Mouse (Mus musculus) embryonic facial prominence, embryonic 15.5 days (tissue): ENCODE results near the gene Ly6g5b. TPM values are rescaled to one million over a fixed set of nuclear protein-coding genes. Genes with fewer than 3 reads are reported as not detected.

ENCODE experiments used
- ATAC-seq: fragments of 200-750 bp; cut with Nextera tagmentation; 2 replicates; pipeline ENCODE4 v1.8.0; 2017; ENCODE audit warnings: low read depth, moderate TSS enrichment; ENCODE audit not compliant: insufficient number of reproducible peaks, low FRiP score, low TSS enrichment
- H3K27ac ChIP-seq: fragments of 300-500 bp; sonication (generic); replicated peaks from 2 replicates; pipeline ENCODE4 v1.5.1; 2015; ENCODE audit warnings: mild to moderate bottlenecking, inconsistent platforms
- H3K27me3 ChIP-seq: fragments of 300-500 bp; sonication (generic); 2 replicates; pipeline ENCODE4 v1.6.1; 2015; ENCODE audit warnings: inconsistent platforms
- H3K36me3 ChIP-seq: fragments of 300-500 bp; sonication (generic); 2 replicates; pipeline ENCODE4 v1.6.1; 2015; ENCODE audit warnings: mild to moderate bottlenecking, inconsistent platforms
- H3K4me1 ChIP-seq: fragments of 300-500 bp; sonication (generic); 2 replicates; pipeline ENCODE4 v1.6.1; 2015; ENCODE audit warnings: inconsistent platforms
- H3K4me2 ChIP-seq: fragments of 300-500 bp; sonication (generic); replicated peaks from 2 replicates; pipeline ENCODE4 v1.6.1; 2015; ENCODE audit warnings: mild to moderate bottlenecking, inconsistent platforms
- H3K4me3 ChIP-seq: fragments of 300-500 bp; sonication (generic); replicated peaks from 2 replicates; pipeline ENCODE4 v1.5.1; 2015; ENCODE audit warnings: mild to moderate bottlenecking, inconsistent platforms
- H3K9ac ChIP-seq: fragments of 300-500 bp; sonication (generic); 2 replicates; pipeline ENCODE4 v1.6.1; 2015; ENCODE audit warnings: inconsistent platforms
- H3K9me3 ChIP-seq: fragments of 300-500 bp; sonication (generic); replicated peaks from 2 replicates; pipeline ENCODE4 v1.6.1; 2016; ENCODE audit warnings: inconsistent platforms
- WGBS: fragments of 180-500 bp; shearing (Covaris S2); methylation state at CpG from one replicate; pipeline ENCODE4 v1.1.7; 2015; 5-methylcytosine and 5-hydroxymethylcytosine counted together
- polyA plus RNA-seq: library from polyadenylated mRNA; unstranded; fragments of >200 nt; fragmentation: Nextera tagmentation; extraction: Ambion mirVana; gene quantifications from 2 replicates; pipeline ENCODE4 v1.2.1, GENCODE M21; 2015

The Ly6g5b gene
- polyA plus RNA-seq, result 1.4 and 1.8 TPM in 2 replicates

DNA sequence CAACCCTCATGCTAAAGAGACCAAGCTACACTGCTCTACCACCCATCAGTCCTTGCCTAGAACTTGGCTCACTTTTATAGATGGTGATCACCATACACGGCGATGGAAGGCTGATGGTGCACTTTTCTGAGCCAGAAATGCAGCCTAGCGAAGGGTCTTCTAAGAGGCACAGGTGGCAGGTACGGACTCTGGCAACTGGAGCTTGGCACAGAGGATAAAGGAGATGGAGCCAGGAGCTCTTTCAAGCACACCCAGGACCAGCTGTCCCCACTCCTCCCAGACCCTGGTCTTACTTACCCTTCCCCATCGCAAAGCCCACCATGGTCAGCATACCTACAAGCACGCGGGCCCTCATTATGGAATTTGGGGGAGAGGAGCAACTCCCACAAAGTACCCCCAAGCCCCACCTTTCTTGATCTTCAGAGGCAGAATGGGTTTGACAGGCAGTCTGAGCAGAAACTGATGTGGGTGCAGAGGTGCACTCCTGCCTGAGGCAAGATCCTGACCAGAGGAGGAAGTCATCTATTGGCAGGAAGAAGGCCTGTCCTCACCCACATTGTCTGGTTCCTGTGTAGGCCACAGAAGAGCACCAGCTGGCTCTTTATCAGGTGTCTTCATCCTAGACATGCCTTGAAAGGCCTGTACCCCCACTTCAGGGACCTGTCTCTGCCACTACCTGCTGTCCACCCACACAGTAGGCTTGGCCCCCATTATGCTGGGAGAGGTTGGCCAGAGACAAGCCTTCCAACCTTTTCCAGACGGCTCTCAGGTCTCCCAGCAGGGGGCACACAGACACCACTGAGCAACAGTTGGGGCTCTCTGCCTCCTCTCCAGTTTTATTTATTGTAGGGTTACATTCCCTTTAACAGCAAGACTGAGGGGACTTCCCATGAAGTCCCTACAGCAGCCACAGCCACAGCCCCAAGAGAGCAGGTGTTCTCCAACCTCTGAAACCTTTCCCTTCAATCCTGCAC is at the start of gene Ly6g5b:
TSS of gene Ly6g5b (minus strand) at position 383 of the 974 bp plus-strand sequence.
- H3K4me1 ChIP-seq, result peaks cover 9% of the 10 kb centered on the region
- H3K27ac ChIP-seq, result no peak within 1 kb of the TSS
- no peak within 1 kb of the TSS for H3K9ac ChIP-seq
- ATAC-seq, result no peak
- H3K4me3 ChIP-seq, result no peak within 1 kb of the TSS
- H3K4me2 ChIP-seq, result no peak within 1 kb of the TSS
- H3K9me3 ChIP-seq, result no peaks in the 10 kb centered on the region
- no peaks in the 10 kb centered on the region for H3K27me3 ChIP-seq
- WGBS, result 85% methylated on average over 8 of the region's 8 CpGs
- H3K36me3 ChIP-seq, result peaks cover 55% of the 10 kb centered on the region

- H3K27me3 ChIP-seq, result no peaks in the 10 kb centered on the region
- H3K4me2 ChIP-seq, result peak overlapping the region; percentile 88
- no peaks in the 10 kb centered on the region for H3K9me3 ChIP-seq
- peak overlapping the region; percentile 100 for H3K9ac ChIP-seq
- WGBS, result 0% methylated on average over 28 of the region's 28 CpGs
- peaks cover 32% of the 10 kb centered on the region for H3K36me3 ChIP-seq
- peak overlapping the region; percentile 100 for H3K4me3 ChIP-seq
- H3K4me1 ChIP-seq, result peaks cover 35% of the 10 kb centered on the region
- ATAC-seq, result no peak
- H3K27ac ChIP-seq, result peak overlapping the region; percentile 100
Measured at GRCm38 (mm10) chr17:35164218-35164567, 49.0 kb upstream of the Ly6g5b start.

DNA sequence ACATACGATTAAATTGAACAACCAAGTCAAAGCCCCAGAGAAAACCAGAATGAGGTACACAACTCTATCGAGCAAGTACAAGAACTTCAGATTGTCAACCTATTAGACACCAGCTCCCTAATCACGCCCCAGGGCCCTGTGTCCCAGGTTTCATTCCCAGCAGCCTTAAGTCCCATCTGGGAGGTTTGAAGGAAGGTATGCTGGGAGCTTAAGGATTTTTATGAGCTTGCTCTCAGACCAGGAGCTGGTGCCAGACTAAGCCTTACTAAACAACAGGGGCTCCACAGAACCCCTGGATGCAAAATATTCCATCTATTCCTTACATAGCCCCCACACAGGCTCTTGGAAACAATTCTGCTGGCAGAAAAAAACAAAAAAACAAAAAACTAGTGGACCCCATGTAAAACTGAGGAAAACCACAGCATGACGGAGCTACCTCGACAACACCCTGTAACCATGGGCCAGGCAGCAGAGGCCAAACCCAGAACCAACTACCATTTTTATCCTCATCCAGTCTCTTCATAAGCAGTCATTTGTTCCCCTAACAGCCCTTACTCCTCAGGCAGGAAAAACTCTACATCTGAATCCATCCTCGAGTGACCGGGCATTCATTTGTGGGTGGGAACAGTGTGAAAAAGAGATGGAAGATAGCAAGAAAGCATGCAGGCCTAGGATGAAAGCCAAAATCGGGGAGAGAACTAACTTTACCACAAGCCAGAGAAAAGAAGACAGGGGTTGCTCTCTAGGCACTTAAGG is 48.3 kb upstream of the Ly6g5b start:
- Histone ChIP-seq H3K4me3 (peak overlapping the region; percentile 100), H3K27ac (peak overlapping the region; percentile 100), H3K4me1 (peaks cover 35% of the 10 kb centered on the region), H3K9ac (peak overlapping the region; percentile 100), H3K36me3 (peaks cover 39% of the 10 kb centered on the region), H3K27me3 (no peaks in the 10 kb centered on the region), H3K9me3 (no peaks in the 10 kb centered on the region), H3K4me2 (peak overlapping the region; percentile 88)
- WGBS, result 6% methylated on average over 8 of the region's 8 CpGs
- ATAC-seq, result no peak

DNA sequence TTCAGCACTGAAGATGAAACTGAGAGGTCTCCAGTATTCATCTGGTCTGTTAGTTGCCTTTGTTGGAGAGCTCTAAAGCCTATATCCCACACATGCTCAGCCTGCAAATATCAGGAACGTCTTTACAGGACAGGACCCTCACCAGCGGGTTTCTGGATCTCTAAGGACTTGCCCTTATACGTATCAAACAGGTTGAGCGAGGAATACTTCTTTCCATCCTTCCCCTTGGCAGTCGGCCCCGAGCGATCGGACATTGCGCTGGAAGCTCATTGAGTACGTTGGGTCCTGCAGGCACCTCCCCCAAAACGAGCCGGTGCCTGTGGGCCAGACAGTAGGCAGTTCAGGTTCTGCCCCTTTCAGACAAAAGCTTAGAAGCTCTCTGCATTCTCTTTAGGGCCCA is 47.5 kb upstream of the Ly6g5b start:
- Histone ChIP-seq H3K27ac (peak overlapping the region; percentile 39), H3K4me2 (peak overlapping the region; percentile 88), H3K36me3 (peaks cover 47% of the 10 kb centered on the region), H3K27me3 (no peaks in the 10 kb centered on the region), H3K9ac (peak overlapping the region; percentile 100), H3K9me3 (no peaks in the 10 kb centered on the region), H3K4me3 (peak overlapping the region; percentile 100), H3K4me1 (peaks cover 35% of the 10 kb centered on the region)
- no peak for ATAC-seq
- 31% methylated on average over 12 of the region's 12 CpGs for WGBS

DNA sequence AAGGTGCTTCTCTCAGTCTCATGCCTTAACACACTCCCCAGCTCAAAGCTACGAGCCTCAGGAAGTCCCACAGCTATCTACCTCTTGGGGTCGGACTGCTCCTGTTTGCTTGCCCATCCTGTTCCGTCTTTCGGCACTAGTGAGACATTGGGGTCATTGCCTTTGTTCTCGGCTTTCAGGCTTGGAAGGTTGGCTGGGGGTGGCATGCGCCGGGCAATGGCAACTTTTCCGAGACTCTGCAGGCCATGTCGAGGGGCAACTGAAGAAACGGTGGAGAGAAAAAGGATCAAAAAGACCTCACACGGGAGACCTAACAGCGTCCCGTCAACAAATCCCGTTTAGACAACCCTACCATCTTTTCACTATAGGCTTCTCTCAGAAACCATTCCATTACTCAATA is 46.9 kb upstream of the Ly6g5b start:
- peaks cover 35% of the 10 kb centered on the region for H3K4me1 ChIP-seq
- H3K9me3 ChIP-seq, result no peaks in the 10 kb centered on the region
- H3K4me2 ChIP-seq, result peak overlapping the region; percentile 88
- H3K27ac ChIP-seq, result peak overlapping the region; percentile 39
- H3K27me3 ChIP-seq, result no peaks in the 10 kb centered on the region
- ATAC-seq, result no peak
- 67% methylated on average over 14 of the region's 14 CpGs for WGBS
- no peak overlapping the region for H3K9ac ChIP-seq
- peak overlapping the region; percentile 100 for H3K4me3 ChIP-seq
- H3K36me3 ChIP-seq, result peaks cover 53% of the 10 kb centered on the region

GRCm38 (mm10) chr17:35161421-35161820 is 46.2 kb upstream of the Ly6g5b start:
- H3K4me2 ChIP-seq, result no peak overlapping the region
- H3K4me1 ChIP-seq, result peaks cover 34% of the 10 kb centered on the region
- H3K36me3 ChIP-seq, result peaks cover 60% of the 10 kb centered on the region
- no peaks in the 10 kb centered on the region for H3K27me3 ChIP-seq
- 0 out of 2 replicates have a peak overlapping the region, but pooled peaks have one; percentile 100 for H3K4me3 ChIP-seq
- H3K27ac ChIP-seq, result no peak overlapping the region
- no peak for ATAC-seq
- H3K9ac ChIP-seq, result no peak overlapping the region
- H3K9me3 ChIP-seq, result no peaks in the 10 kb centered on the region
- WGBS, result 81% methylated on average over 11 of the region's 11 CpGs

- Histone ChIP-seq H3K36me3 (peaks cover 78% of the 10 kb centered on the region), H3K9ac (no peak overlapping the region), H3K27me3 (no peaks in the 10 kb centered on the region), H3K4me1 (peaks cover 28% of the 10 kb centered on the region), H3K9me3 (no peaks in the 10 kb centered on the region), H3K27ac (no peak overlapping the region), H3K4me2 (no peak overlapping the region), H3K4me3 (no peak overlapping the region)
- WGBS, result 81% methylated on average over 7 of the region's 7 CpGs
- no peak for ATAC-seq
Measured at GRCm38 (mm10) chr17:35159638-35160037, 44.4 kb upstream of the Ly6g5b start.

GRCm38 (mm10) chr17:35158850-35159593 is 43.8 kb upstream of the Ly6g5b start:
- peaks cover 32% of the 10 kb centered on the region for H3K4me1 ChIP-seq
- H3K9me3 ChIP-seq, result no peaks in the 10 kb centered on the region
- no peak overlapping the region for H3K4me3 ChIP-seq
- H3K27ac ChIP-seq, result no peak overlapping the region
- 90% methylated on average over 16 of the region's 16 CpGs for WGBS
- no peak for ATAC-seq
- H3K36me3 ChIP-seq, result peaks cover 84% of the 10 kb centered on the region
- H3K27me3 ChIP-seq, result no peaks in the 10 kb centered on the region
- H3K9ac ChIP-seq, result no peak overlapping the region
- no peak overlapping the region for H3K4me2 ChIP-seq

GRCm38 (mm10) chr17:35157661-35158175 is 42.5 kb upstream of the Ly6g5b start:
- WGBS, result 88% methylated on average over 8 of the region's 8 CpGs
- no peak overlapping the region for H3K4me3 ChIP-seq

GRCm38 (mm10) chr17:35157254-35157653 is 42.0 kb upstream of the Ly6g5b start:
- Histone ChIP-seq H3K9me3 (no peaks in the 10 kb centered on the region), H3K27me3 (no peaks in the 10 kb centered on the region), H3K27ac (no peak overlapping the region), H3K9ac (no peak overlapping the region), H3K36me3 (peaks cover 100% of the 10 kb centered on the region), H3K4me3 (no peak overlapping the region), H3K4me2 (no peak overlapping the region), H3K4me1 (peaks cover 20% of the 10 kb centered on the region)
- WGBS, result 83% methylated on average over 8 of the region's 8 CpGs
- ATAC-seq, result no peak

More at GRCm38 (mm10) chr17:35157661-35158175, 42.5 kb upstream of the Ly6g5b start:
- Histone ChIP-seq H3K27ac (no peak overlapping the region), H3K9ac (no peak overlapping the region), H3K27me3 (no peaks in the 10 kb centered on the region), H3K4me1 (peaks cover 24% of the 10 kb centered on the region), H3K4me2 (no peak overlapping the region), H3K36me3 (peaks cover 97% of the 10 kb centered on the region), H3K9me3 (no peaks in the 10 kb centered on the region)
- ATAC-seq, result no peak
